Mouse (Mus musculus): ENCODE measurements around the gene Hoxa11. TPM values are rescaled to one million over a fixed set of nuclear protein-coding genes. Genes with fewer than 3 reads are reported as not detected.

Gene Hoxa11
- polyA plus RNA-seq, 1 experiment from 2014 or later = 55.0 TPM

DNA sequence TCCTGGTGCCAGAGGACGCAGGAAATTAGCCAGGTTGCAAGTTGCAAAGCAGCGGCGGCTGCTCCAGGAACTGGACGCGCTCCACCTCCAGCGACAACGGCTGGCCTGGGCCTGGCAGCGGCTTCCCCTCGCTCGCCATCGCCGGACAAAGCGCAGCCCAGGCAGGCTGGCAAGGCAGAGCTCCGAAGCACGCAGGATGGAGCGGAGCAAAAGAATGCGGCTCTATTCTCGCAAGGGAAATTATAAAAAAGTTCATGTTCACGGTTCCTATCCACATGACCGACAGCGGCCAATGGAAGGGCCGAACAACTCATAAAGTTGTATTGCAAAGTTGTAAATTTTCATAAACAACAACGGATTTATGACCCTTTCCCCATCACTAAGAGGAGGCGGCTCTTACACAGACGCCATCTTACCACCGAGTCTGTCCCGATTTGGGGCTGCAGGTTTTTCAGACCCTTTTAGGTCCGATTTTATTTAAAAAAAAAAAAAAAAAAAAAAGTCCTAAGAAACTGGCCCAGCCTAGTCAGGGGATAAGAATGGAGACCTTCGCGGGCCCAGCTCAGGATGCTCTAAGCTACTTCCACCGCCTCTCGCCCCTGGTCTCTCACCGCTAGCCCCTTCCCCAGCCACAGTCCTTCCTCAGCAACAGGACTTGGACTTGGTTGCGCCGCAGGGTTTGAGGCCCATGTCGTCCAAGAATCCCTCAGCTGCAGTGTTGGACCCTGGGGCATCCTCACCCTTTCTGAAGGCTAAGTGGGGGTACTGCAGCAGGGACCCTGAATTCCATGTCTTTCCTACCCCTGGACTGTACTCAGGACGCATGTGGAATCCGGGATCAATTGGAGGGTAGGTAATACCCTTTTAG lies 32.3 kb downstream of the Hoxa11 start, which contains the start of the genes Hoxa3 and Gm28308:
Hoxa3 (minus strand) TSS at position 218 of the 868 bp plus-strand sequence.
Gm28308 (minus strand) TSS at position 221 of the 868 bp plus-strand sequence.
- peak within 1 kb of the TSS; percentile 90 for H3K4me2 ChIP-seq (replicated peaks)
- 2% methylated on average over 38 of the region's 38 CpGs for WGBS
- peak within 1 kb of the TSS; percentile 97 for H3K27ac ChIP-seq
- peaks cover 71% of the 10 kb centered on the region for H3K4me1 ChIP-seq
- peak within 1 kb of the TSS; percentile 78 for H3K4me3 ChIP-seq
- ATAC-seq (ENCODE audit: low FRiP score, low read depth) = peak; percentile 58
- no peaks in the 10 kb centered on the region for H3K36me3 ChIP-seq
- peak within 1 kb of the TSS; percentile 95 for H3K9ac ChIP-seq
- peaks cover 26% of the 10 kb centered on the region for H3K27me3 ChIP-seq
- H3K9me3 ChIP-seq = no peaks in the 10 kb centered on the region

DNA sequence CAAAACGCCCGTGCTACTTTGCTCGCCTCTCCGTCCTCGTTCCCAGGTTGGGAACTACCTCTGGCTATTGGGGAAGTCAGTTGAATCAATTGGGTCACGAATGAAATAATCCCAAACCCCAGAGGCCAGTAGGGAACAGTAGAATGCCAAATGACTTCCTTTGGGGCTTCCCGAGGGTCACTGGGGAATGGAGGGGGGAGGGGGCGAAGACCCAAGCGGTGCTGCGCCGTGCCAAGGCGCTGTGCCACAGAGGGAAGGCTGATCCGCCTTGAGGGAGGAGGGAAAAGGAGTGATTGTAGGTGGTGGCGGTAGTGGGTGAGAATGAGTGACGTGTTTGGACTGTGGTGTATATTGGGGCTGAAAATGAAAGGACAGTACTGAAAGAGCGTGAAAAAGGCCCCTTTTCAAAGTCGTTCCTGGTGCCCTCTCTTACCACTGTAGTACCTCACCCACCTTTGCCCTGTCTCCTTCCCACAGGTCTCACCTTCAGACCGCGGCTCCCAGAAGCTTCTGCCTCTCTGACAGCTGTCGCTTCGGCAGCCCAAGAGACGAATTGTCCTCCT lies 33.0 kb downstream of the Hoxa11 start:
- peak overlapping the region; percentile 97 for H3K27ac ChIP-seq

GRCm38 (mm10) chr6:52211961-52212360 lies 33.6 kb downstream of the Hoxa11 start:
- Histone ChIP-seq H3K4me3 (peak overlapping the region; percentile 78), H3K4me2 (replicated peaks) (peak overlapping the region; percentile 90), H3K27ac (peak overlapping the region; percentile 97), H3K9me3 (no peaks in the 10 kb centered on the region), H3K4me1 (peaks cover 74% of the 10 kb centered on the region), H3K27me3 (peaks cover 37% of the 10 kb centered on the region), H3K9ac (peak overlapping the region; percentile 95), H3K36me3 (no peaks in the 10 kb centered on the region)
- ATAC-seq (ENCODE audit: low FRiP score, low read depth) = no peak
- under 1% methylated on average over 13 of the region's 13 CpGs for WGBS

More for the DNA sequence above, 33.0 kb downstream of the Hoxa11 start:
- H3K4me2 ChIP-seq (replicated peaks) = peak overlapping the region; percentile 90
- WGBS = under 1% methylated on average over 22 of the region's 22 CpGs
- H3K36me3 ChIP-seq = no peaks in the 10 kb centered on the region
- peaks cover 31% of the 10 kb centered on the region for H3K27me3 ChIP-seq
- peak overlapping the region; percentile 78 for H3K4me3 ChIP-seq
- no peaks in the 10 kb centered on the region for H3K9me3 ChIP-seq
- no peak for ATAC-seq (ENCODE audit: low FRiP score, low read depth)
- peaks cover 70% of the 10 kb centered on the region for H3K4me1 ChIP-seq
- peak overlapping the region; percentile 95 for H3K9ac ChIP-seq

GRCm38 (mm10) chr6:52211170-52211935 lies 34.3 kb downstream of the Hoxa11 start:
- peak; percentile 56 for ATAC-seq (ENCODE audit: low FRiP score, low read depth)
- Histone ChIP-seq H3K27ac (peak overlapping the region; percentile 97), H3K4me3 (peak overlapping the region; percentile 78), H3K9ac (peak overlapping the region; percentile 95), H3K9me3 (no peaks in the 10 kb centered on the region), H3K4me2 (replicated peaks) (peak overlapping the region; percentile 90), H3K27me3 (peaks cover 39% of the 10 kb centered on the region), H3K36me3 (0 out of 2 replicates have a peak, but pooled peaks cover under 1% of the 10 kb centered on the region), H3K4me1 (peaks cover 79% of the 10 kb centered on the region)
- WGBS = 1% methylated on average over 37 of the region's 37 CpGs

- peaks cover 41% of the 10 kb centered on the region for H3K27me3 ChIP-seq
- peak overlapping the region; percentile 78 for H3K4me3 ChIP-seq
- peak overlapping the region; percentile 90 for H3K4me2 ChIP-seq (replicated peaks)
- H3K4me1 ChIP-seq = peaks cover 80% of the 10 kb centered on the region
- ATAC-seq (ENCODE audit: low FRiP score, low read depth) = no peak
- H3K9me3 ChIP-seq = no peaks in the 10 kb centered on the region
- peaks cover 13% of the 10 kb centered on the region for H3K36me3 ChIP-seq
- WGBS = 16% methylated on average over 12 of the region's 12 CpGs
- H3K27ac ChIP-seq = peak overlapping the region; percentile 6; the same call in 1 of the 2 replicates
- H3K9ac ChIP-seq = peak overlapping the region; percentile 63
These were observed 35.9 kb downstream of the Hoxa11 start for GRCm38 (mm10) chr6:52209685-52210046.

GRCm38 (mm10) chr6:52208868-52209684 lies 36.5 kb downstream of the Hoxa11 start:
- peak overlapping the region; percentile 90 for H3K4me2 ChIP-seq (replicated peaks)
- peak overlapping the region; percentile 63 for H3K9ac ChIP-seq
- H3K27me3 ChIP-seq = peaks cover 35% of the 10 kb centered on the region
- H3K9me3 ChIP-seq = no peaks in the 10 kb centered on the region
- H3K4me3 ChIP-seq = peak overlapping the region; percentile 78
- WGBS = 7% methylated on average over 18 of the region's 18 CpGs
- peaks cover 81% of the 10 kb centered on the region for H3K4me1 ChIP-seq
- peaks cover 15% of the 10 kb centered on the region for H3K36me3 ChIP-seq
- H3K27ac ChIP-seq = peak overlapping the region; percentile 6; the same call in 1 of the 2 replicates
- no peak for ATAC-seq (ENCODE audit: low FRiP score, low read depth)

DNA sequence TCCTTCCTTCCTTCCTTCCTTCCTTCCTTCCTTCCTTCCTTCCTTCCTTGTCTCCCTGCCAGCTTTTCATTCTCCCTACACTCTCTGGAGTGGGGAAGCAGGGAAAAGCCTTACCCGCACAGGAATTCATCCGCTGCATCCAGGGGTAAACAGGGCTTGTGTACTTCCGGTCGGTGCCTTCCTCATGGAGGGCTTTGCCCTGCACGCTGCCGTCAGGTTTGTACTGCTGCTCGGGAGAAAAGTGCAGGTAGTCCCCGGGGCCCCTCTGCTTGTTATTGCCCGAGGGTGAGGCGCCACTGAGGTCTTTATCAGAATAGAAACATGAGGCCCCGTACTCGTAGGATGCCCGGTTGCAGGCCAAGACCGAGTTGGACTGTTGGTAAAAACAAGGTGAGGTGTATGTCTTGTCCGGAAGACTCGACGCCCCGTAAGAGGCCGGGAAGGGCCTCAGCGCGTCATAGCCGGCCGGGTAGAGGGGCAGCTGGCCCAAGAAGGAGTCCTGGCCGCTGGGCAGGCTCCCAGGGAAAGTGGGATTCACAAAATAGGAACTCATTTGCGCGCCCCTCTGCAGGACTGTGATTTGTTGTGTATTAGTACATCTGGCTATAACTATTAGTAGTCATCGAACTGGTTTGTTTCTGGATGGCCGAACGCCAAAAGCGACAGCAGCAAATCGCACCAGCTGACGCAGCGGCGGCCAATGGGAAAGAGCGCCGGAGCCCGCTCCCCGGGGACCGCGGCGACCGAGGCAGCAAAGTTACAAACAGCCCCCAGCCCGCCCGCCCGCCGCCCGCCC lies 37.3 kb downstream of the Hoxa11 start, which contains the start of gene Hoxa6:
Hoxa6 (minus strand) TSS at position 651 of the 796 bp plus-strand sequence.
- no peak for ATAC-seq (ENCODE audit: low FRiP score, low read depth)
- Histone ChIP-seq H3K27me3 (peaks cover 39% of the 10 kb centered on the region), H3K9ac (peak within 1 kb of the TSS; percentile 63), H3K4me3 (peak within 1 kb of the TSS; percentile 78), H3K36me3 (peaks cover 23% of the 10 kb centered on the region), H3K27ac (peak within 1 kb of the TSS; percentile 22; the same call in 1 of the 2 replicates), H3K4me2 (replicated peaks) (peak within 1 kb of the TSS; percentile 90), H3K4me1 (peaks cover 83% of the 10 kb centered on the region), H3K9me3 (no peaks in the 10 kb centered on the region)
- 3% methylated on average over 47 of the region's 47 CpGs for WGBS

DNA sequence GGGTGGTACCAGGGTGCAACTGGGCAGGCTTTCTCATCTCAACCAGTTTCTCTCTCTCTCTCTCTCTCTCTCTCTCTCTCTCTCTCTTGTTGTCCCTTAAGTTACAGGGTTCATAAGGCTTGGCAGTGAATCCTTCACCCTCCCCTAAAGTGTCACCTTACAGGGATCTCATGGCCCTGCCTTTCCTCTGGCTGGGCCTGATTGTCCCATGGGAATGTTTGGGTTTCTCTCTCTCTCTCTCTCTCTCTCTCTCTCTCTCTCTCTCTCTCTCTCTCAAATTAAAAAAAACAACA lies 38.0 kb downstream of the Hoxa11 start:
- Histone ChIP-seq H3K27ac (no peak overlapping the region), H3K4me3 (0 out of 2 replicates have a peak overlapping the region, but pooled peaks have one; percentile 9), H3K27me3 (peaks cover 42% of the 10 kb centered on the region), H3K9me3 (no peaks in the 10 kb centered on the region), H3K36me3 (peaks cover 24% of the 10 kb centered on the region), H3K4me1 (peaks cover 89% of the 10 kb centered on the region), H3K4me2 (replicated peaks) (peak overlapping the region; percentile 90), H3K9ac (no peak overlapping the region; the same call in 1 of the 2 replicates)
- ATAC-seq (ENCODE audit: low FRiP score, low read depth) = no peak

- H3K4me1 ChIP-seq = peaks cover 86% of the 10 kb centered on the region
- WGBS = 29% methylated on average over 4 of the region's 4 CpGs
- H3K4me3 ChIP-seq = peak overlapping the region; percentile 9; the same call in 1 of the 2 replicates
- ATAC-seq (ENCODE audit: low FRiP score, low read depth) = no peak
- peaks cover 45% of the 10 kb centered on the region for H3K27me3 ChIP-seq
- peak overlapping the region; percentile 90 for H3K4me2 ChIP-seq (replicated peaks)
- H3K27ac ChIP-seq = no peak overlapping the region
- H3K9ac ChIP-seq = no peak overlapping the region; the same call in 1 of the 2 replicates
- H3K9me3 ChIP-seq = no peaks in the 10 kb centered on the region
- H3K36me3 ChIP-seq = peaks cover 24% of the 10 kb centered on the region
These were observed 38.5 kb downstream of the Hoxa11 start for GRCm38 (mm10) chr6:52206882-52207683.

All from limb, embryonic 13.5 days (tissue).